Mouse (Mus musculus) regulatory T cell (primary cell): ENCODE measurements at regions not wholly inside any gene's neighbourhood (a gene's known extent, or its start where the extent isn't known, plus 50 kb on each side); places are given as distances from the start of the nearest gene placed in this dataset.

Experiments
- in situ Hi-C: fragments of 300-600 bp; cut with MboI, MseI; formaldehyde crosslinking; loops from one replicate; pipeline ENCODE4 v1.15.1; 2025; ENCODE audit warnings: high pct_unique_total_duplicates

DNA sequence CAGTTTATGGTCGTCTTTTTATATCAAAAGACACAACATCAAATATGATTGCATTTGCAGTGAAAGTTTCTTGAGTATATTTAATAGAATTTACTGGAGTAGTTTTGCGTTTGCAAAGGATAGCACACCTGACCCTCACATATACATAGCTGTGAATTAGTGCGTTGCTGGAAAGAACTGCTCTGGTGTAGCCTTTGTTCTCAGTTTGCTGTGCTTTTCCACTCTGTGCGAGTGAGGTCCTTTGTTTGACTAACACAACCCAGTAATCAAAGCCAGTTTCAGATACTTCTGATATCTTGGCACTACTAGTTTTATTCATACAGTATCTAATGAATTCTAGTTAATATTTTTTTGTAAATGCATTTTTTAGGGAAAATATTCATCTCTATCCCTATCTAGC is 84.7 kb downstream of the Trim52 start:
- in situ Hi-C loops = no loop called here

DNA sequence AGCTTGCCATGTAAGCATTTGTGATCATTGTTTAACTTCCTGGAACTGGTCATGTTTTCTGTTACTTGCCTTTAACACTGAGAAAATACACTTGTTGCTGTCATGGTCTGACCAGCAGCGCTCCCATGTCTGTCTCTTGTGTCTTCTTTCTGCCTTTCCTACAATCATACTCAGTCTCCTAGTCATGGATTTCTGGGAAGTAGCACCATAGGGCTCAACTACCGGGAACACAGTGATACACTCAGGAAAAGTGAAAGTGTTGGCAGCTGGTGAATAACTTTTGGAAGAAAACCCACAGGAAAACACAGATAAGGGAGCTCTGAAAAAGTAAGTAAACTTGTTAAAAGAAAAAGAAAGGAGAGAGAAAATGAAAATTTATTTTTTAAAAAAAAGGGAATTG is 87.6 kb downstream of the Trim52 start:
- in situ Hi-C loops = no loop called here

DNA sequence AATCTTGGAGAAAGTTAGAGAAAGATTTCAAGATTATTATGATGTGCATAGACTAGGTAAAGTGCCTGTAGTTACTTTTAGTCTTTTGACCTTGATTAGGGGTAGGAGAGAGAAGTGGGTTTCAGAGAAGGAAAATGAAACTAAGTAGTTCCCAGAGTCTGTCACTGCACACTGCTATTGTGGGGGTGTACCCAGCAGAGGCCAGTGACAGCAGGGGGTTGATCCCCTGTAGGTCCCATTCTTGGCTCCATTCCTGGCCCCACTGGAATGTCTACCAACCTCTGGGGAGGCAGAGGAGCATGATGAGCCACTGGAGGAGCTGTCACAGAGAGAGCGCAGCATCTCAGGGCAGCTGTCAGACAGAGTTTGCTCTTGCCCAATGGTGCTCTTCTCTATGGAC is 88.1 kb downstream of the Trim52 start:
- in situ Hi-C loops = no loop called here

DNA sequence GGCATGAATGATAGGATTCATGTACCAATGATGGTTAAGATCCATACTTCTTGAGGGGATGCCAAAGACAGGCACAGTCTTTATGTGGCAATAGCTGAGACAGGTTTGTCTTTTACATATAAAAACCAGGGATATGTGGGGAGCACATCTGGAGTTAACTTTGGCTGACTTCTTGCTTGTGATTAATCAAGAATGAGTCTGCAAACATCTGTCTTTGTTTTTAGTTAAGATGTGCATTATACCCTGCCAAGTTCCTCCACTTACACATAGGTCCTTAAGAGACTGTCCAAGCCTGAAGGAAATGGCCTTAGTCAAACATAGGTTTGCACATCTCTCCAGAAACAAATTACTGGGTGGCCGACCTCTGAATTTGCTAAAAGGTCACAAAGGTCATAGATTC is 91.8 kb downstream of the Trim52 start:
- in situ Hi-C loops = no loop called here

DNA sequence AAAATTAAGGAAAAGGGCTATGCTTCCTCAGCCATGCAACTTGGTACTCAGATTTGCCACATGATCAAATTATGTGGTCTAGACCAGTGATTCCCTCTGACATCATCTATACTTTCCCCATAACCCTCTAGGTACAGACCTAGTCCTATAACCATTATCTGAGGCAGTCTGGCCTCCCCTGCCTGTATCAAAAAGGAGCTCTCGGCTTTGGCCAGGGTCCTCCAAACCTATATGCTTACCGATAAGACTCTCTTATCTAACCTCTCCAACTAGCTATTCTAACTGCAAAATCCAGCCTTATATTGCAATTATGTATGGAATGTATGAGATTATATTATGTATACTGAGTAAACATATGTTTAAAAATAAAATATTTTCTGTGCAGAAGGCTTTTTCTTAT is 93.1 kb downstream of the Trim52 start:
- in situ Hi-C loops = no loop called here

DNA sequence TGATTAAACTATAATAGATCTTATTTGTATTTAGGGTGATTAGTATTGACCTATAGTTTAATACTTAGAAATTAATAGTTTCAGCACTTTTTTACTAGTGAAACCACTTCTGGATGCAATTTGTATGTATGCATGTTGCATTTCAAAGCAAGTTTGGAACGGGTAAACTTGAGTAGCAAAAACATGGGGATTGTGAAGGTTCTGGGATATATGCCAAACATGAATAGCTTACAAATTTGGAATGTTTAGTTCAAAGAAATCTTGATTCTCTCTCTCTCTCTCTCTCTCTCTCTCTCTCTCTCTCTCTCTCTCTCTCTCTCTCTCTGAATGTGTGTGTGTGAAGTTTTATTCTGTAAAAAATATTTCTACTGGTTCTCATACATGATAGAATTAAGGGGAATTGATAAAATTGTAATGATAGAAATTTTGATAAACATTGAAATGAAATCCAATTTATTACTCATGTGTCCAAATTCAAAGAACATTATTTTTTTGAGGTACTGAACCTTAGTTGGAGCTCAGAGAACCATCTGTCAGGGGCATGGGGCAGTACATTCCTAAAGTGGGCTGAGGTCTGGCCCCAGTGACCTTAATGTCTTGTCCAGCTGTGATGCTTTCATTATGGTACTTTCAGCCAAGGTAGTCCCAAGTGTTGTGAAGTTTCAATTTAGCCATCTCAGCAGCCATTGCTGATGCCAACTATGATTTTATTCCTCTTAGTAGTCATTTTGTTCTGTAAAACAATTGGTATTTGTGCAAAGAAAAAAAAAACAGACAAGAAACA is 93.7 kb downstream of the Trim52 start:
- in situ Hi-C loops = no loop called here

DNA sequence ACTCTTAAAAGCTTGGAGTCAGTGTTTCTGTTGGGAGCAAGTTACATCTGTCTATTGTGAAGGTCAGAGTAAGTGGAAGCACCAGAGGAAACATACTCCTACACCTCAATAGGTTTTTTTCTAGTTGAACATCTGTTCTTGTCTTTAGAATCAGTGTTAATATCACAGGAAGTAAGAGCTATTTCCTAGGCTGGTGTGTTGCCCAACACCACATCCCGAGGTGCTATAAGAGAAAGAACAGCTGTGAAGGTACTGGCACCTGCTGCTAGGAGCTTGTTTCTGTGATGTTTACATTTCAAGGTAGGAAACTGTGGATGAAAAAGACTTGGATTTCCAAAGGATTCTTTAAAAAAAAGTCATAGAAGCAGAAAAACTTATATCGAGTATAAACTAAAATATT is 105.1 kb downstream of the Trim52 start:
- in situ Hi-C loops = no loop called here

DNA sequence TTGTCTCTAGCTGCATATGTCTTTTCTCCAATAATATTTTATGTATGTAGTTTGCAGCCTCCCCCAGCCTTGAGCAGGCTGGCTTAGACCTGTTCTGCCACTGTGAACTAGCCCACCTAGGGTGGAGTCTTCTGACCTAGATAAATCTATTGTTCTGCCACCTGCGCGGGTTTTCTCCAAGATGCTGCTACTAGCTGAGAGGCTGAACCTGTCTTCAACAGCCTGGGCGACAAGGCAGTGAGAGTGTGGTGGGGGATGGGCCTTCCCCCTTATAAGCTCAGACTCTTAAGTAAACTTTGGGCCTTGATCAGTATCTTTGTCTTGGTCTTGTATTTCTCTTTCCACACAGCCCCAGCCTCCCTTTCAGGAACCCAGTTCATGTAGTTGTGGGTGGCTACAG is 111.7 kb downstream of the Trim52 start:
- in situ Hi-C loops = no loop called here

DNA sequence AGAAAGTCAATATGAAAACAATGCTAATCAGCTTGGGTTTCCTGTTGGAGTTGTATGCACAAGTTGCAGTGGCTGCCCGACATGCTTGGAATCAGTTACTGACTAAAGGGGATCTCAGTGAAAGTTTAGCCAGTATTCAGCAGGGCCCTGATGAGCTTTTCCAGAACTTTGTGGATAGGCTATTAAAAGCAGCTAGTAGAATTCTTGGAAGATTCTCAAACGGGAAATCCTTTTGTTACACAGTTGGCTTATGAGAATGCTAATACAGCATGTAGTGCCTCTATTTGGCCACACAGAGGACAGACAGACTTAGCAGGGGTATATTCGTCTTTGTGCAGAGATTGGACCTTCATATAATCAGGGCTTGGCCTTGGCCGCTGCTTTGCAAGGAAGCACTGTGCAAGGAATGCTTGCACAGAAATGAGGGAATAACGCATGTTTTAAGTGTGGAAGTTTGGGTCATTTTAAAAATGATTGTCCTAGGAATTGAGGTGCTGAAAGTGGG is 113.3 kb downstream of the Trim52 start:
- in situ Hi-C loops = no loop called here

DNA sequence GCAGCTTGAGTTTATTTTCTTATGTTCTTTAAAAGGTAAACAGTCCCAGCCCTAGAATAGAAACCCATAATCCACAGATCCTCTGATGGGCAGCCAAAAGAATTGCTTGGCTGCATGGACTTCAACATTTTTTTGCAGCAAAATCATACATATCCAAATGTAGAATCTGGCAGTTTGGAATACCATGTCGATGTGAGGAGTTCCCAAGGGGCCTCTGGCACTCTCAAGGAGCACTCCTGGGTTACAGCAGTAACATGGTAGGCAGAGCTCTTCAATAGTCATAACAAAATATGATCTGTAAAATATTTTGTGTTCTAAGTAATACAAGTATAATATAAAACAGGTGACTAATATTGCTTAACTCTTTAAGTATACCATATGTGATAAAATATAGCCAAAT is 119.4 kb downstream of the Trim52 start:
- in situ Hi-C loops = no loop called here

DNA sequence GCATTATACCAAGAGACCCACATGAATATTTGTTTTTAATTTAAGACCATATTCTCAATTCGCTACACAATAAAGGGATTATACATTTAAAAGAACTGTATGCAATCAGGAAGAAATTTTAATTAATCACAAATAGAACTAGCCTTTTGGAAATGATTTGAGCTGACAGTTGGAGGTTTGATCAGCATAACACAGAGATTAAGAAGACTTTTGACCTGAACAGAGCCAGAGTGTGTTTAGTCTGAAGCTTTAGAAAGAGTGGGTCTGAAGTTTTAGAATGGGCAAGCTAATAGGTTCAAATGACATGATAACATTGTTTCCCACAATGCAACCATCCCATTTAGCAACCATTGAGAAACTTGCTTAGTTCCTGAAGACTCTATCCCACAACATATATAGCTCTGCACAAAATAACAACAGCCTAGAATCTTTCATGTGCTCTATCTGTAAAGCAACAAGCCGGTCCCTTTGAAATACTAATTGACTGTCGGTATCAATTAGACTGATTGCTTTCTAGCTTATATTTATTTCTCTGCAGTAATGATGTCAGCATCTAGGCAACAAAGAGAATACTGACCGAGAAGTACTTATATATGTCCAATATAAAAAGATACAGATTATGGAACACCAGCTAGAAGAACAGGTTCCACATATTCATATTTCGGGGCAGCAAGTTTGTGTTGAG is 135.9 kb downstream of the Trim52 start:
- in situ Hi-C loops = no loop called here

DNA sequence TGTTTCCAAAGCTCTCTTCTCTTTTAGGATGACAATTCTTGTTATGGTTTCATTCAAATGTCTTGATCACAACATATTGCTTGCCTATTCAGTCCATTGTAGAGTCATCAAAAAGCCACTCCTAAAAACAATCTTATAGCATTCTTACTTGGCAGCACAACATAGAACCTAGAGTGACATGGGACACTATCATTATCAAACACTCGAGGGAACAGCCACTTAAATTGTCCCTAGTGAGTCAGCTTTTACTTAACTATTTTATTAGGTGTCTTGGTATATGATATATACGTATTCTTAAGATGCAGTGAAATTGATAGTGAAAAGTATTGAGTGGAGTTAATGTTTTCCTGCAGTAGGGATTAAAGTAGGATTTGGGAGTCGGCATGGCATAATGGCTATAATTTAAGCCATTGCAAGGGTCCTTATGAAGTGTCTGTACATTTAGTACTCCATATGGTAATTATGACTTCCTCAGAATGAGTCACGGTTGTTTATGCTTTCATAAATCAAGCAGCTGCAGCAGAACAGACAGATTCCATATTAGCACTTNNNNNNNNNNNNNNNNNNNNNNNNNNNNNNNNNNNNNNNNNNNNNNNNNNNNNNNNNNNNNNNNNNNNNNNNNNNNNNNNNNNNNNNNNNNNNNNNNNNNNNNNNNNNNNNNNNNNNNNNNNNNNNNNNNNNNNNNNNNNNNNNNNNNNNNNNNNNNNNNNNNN is 153.6 kb downstream of the Trim52 start:
- in situ Hi-C loops = loop anchor here (10.0 kb wide), 1 partner anchor 1735 kb away; no protein-coding TSS in a partner anchor

DNA sequence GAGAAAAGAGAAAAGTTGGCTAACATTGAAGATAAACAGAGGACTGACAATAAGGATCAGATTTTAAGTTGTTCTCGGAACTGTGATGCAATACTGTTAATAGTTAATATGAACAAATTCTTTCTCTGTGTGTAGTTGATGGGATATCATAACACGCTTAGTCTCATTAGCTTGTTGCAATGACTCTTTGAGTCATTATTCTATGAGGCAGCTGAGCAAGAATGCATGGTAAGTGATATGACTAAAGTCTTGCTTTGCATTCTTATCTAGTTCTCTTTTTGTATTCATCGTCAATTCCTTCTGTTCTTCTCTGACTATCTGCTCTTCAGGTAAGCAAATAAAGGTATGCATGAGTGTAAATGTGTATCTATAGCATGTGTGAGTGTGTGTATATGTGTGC is 159.3 kb downstream of the Trim52 start:
- in situ Hi-C loops = no loop called here

DNA sequence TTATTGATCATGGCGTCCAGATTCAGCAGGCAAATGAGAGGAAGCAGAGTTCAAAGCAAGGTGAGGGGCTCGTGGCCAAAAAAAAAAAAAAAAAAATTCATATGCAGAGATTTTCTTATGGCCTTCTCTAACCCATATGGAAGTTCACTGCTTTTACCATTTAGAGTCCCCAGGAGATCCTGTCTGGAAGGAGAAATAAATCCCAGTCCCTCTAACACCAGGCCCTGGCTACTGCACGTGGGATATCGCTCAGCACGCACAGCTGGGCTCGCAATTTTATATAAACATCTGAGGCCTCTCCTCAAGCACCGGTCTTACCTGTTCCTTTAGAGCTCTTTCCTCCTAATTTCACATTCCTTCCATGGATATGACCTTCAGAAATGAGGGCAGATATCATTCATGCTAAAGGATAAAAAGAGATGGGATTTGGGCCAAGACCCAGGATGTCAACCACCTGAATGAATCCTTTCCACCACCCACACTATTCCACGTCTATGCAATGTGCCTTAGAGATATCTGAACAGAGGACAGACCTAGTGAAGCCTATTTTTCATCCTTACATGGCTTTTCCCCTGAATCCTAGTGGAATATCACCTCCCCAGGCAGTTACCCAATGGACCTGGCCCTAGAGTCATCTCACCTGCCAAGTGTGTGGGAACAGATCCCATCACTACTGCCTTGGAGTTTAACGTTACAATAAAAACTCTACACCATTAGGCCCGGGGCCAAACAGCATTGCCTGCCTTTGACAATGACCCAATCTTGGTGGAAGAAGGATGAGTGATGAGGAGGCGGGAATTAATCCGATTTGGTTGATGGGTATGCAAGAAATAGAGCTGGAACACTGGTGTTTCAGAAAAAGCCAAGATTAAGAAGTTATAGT is 161.9 kb downstream of the Trim52 start:
- in situ Hi-C loops = no loop called here

DNA sequence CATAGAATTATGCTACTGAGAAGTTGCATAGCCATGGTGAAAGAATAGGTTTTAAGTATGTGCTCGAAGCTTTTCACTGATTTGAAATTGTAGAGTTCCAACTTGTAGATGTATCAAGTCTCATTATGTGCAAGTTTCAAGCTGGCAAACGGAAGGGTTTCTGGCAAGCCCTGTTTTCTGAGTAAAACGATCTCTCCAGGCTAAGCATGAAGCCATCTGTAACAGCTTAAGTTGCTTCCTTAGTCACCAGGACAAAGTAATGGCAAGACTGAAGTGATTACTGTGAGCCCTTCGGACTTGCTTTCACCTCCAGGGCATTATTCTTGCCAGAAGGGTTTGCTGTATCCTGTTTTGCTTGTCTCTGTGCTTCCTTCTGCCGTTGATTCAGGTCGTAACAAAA is 163.7 kb downstream of the Trim52 start:
- in situ Hi-C loops = no loop called here

DNA sequence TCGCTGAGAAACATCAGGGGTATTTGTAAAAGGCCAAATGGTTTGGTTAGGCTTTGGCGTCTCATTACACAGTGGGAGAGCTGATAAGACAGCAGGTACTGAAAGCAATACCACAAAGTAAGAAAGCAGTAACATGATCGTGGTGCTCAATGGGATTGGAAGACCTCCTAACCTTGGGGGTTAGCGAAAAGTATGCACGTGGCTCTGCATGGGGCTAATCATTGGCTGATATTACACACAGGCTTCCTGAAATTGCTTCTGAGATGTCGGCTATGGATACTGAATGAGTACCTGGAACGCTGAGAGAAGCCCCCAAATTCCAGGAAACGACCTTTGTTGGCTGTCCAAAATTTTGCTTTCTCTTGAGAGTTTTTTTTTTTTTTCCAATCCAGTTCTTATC is 207.6 kb downstream of the Trim52 start:
- in situ Hi-C loops = no loop called here

DNA sequence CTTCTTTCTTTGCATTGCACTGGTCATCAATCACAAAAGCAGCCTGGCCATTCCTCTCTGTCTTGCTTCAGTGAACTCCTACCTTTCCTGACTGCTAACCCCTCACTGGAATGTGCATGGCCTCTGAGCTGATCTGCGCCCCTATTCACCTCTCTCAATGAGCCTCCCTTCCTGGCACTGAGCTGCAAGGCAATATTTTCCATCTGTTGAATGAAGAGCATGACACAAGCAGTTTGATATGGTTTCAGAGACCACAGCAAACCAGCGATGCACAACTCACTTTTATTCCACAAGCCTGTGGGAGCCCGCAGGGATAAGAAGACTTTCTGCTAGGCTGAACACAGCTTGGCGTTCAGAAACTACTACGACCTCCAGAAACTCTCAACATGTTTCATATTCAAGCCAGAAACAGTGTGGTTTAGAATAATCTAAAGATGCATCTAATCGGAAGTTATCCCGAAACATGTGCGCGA is 208.1 kb downstream of the Trim52 start:
- in situ Hi-C loops = no loop called here

DNA sequence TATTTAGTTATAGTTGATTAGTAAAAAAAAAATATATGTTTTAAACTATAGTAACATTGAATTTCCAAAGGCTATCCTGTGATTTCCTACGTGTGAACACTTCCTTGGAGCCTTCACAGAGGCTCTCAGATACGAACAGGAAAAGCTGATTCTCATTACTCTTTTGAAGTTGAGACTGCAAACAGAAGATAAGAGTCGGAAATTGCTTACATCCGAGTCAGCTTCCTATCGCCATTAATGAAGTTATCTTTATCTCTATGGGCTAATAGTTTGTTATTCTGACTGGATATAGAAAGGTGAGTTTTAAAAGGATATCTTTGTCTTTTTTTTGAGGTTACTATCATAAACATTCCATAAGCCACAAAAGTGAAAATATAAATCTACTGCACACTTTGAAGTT is 212.8 kb downstream of the Trim52 start:
- in situ Hi-C loops = no loop called here

DNA sequence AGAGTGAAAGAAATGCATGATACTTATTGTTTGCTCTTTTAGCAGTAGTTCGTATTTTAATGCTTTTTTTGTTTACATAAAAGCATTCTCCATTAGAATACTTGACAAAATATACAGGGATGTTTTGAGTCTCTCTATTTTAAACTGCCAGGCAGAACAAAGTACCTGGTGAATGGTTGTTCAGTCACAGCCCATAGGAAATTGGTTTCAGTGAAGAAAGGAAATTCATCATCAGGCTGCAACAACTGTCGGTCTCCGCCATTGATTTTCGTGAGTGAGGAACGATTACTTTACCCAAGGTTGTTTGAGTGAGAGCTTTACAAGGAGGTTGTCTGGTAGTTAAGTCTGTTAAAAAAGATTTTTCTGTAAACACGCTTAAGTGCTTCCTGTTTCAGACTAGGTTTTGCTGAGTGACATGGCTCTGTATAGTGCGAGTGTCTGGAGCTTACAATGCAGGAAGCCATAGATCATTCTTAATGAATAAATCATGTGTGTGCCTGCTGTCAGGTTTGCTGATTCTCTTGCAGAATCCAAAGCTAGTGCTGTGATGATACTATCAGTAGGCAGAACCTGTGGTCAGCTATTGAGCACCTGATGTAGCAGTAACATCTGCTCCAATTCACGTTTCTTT is 221.8 kb downstream of the Trim52 start:
- in situ Hi-C loops = no loop called here

DNA sequence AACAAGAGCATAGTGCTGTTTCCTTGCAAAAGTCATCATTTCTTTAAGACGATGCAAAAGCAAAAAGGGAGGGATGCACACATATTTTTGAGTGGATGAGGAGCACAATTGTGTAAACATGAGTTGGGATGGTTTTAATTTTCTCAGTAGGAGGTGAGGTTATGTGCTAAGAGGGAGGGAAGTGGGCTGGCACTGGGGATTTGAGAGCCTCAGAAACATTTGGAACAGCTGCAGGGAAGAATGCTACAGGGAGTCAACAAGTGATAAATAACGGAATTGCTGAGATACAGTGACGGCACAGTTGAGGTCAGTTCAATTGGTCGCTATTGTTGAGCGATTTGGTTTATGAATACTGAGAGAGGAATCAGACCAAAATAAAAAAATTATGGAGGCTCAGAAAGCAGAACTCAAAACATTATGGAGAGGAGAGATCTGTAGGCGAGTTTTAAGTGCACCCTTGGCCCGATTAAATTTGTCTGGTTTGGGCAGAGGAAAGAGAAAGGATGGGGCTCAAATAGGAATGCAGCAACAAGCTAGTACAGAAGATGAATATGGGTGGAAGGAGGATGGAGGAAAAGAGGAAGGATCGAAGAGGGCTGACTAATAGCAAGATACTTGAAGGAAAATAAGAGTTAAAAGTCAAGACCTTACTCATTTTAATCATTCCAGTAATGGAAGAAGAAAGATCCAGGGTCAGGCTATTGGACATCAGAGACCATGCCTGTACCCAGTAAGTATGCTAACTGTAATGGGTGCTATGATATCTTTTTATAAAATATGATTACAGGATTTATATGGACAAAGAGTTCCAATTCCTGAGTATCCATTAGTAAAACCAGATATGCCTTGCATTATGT is 259.0 kb downstream of the Trim52 start:
- in situ Hi-C loops = no loop called here
